Mouse (Mus musculus): Measurements from ENCODE around the gene Rcor1.

- TF ChIP-seq CTCF (IDR thresholded peaks at IDR 0.05; ENCODE audit: insufficient read depth, low read length) (no peak), POLR2A (IDR thresholded peaks at IDR 0.05; ENCODE audit: borderline replicate concordance, extremely low read depth, low read depth, low read length) (no peak)
Observed at GRCm38 (mm10) chr12:111087066-111087465, 47.9 kb downstream of the Rcor1 start.
